Mouse (Mus musculus): ENCODE measurements around the gene Kyat1.

Kyat1 gene

DNA sequence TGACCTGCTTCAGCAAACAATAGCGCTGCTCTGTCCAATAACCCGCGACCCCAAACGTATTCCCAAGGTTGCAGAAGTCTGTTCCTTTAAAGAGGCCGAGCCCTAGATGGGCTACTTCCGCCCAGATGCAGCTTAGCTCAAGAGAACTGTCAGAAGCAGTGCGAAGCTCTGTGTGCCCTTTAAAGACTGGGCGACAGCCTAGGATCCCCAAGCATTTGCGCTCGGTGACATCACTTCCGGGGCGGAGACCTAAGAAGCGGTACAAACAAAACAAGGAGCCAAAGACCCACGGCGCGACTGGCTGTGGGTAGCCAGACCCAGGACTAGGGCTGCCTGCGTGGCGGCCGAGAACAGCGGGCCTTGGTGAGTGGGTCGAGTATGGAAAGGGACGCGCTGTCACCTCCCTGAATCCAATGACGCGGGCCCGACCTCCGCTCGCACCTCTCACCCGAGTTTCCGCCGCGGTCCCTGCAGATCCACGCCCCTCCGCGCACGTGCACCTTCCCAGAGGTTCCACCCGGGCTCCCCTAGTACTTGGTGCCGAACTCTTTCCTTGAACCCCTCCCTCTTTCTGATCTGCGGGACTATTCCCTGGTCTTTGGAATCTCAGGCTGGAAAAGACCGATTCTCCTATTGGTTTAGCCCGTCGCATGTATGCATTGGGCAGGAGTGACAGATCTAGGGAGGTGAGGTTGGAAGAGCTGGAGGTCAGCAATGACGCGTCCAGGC lies at the start of gene Kyat1:
Gene Kyat1 (minus strand): TSS at position 219 of the 729 bp plus-strand sequence.
- DNase-seq (ENCODE audit: low spot score in 2 of 2): peak; percentile 96

DNA sequence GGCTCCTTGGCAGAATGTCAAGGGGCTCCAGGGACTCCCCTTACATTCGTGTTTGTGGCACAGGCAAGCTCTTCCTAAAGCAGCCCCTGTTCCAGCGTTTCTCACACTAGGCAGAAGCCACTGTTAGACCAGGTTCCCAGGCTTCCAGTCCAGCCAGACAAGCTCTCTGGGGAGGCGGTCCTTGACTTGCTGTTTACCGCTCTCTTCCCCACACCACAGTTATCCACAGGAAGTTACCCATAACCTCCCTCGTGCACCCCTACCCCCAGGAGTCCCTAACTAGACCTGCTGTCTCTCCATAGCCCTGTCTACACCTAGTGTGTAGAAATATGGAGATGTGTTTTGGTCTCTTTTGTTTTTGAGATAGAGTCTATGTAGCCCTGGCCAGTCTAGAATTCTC lies 48.2 kb upstream of the Kyat1 start:
- DNase-seq (ENCODE audit: low spot score in 2 of 2): no peak

DNA sequence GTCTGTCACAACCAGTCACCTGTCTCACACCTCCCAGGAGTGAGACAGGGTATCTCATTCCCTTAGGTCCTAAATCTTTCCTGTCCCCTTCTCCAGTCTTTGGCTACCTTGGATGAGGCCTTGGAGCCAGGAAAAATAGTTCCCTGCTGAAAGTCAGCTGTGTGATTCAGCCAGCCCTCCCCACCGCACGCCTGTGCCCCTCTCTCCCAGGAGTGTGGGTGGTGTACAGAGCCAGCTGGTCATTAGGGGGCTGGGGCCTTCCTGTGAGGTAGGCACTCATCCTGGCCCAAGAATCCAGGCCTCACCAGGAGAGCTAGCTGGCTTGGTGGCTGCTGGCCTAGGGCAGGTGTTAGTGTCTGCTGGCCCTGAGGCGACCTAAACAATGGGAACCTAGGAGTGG lies 46.9 kb upstream of the Kyat1 start:
- DNase-seq (ENCODE audit: low spot score in 2 of 2): no peak

DNA sequence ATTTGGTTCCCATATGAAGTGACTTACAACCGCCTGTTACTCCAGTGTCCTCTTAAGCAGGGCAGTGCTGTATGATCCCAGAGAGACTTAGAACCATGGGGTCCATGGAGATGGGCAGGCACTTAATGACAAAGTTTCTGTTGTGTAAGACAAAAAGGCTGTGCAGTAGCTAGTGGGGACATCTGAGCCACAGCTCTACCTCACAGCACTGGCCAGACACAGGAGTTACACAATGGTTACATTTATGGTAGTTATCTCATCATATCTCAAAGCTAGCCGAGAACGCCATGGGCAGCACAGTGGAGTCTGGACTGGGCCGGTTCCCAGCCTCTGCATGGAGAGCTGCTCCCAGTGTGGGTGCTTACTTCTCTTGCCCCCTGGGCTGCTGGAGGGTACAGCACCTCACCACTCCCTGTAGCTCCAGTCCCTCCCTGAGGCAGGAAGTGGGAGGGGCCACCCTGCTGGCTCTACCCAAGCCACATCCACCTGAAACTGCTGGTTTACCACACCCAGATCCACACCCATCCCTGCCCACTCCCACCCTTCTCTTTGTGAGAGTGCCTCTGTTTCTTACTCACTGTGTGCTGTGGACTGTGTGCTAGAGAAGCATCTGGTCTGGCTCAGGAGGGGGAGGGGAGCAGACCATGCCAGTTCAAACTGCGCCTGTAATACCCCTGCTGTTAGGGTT lies 45.9 kb upstream of the Kyat1 start:
- DNase-seq (ENCODE audit: low spot score in 2 of 2): no peak

DNA sequence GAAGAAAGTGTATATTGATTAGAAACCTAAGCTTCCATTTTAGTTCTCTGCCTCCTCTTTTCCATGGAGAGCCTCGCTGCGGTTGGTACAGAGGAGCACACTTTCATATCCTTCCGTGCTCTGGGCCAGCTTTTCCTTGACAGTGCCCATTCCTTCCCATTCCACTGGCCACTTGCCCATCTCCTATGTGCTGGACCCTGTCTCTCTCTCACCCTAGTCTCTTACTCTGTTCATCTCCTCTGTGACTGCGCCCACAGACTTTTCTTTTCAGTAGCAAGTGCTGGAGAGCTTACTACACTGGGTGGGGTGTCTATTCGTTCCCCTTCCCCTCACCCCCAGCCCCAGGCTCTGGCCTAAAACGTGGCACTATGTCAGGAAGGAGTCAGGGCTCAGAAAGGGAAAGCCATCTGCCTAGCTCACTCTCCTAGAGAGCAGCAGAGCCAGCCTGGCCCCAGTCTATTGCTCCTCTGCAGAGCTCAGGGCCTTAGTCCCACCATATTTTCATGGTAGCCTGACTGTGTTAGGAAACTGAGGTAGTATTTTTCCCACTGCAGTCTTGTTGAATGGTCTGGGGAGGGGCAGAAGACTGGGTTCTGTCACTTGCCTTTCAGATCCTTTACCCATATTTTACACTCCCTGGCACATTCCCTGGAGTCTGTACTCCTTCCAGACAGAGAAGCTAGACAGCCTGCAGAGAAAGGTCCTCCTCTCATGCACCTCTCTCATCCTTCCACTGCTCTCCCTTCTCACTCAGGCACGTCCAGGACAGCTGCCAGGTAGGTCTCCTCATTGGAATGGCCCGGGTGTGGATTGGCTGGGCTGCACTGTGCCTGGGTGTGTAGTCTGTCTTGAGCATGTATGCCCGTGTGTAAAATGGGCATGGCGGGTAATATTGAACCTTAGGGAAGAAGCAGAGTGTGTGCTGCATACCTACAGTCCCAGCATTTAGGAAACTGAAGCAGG lies 44.8 kb upstream of the Kyat1 start:
- DNase-seq (ENCODE audit: low spot score in 2 of 2): no peak

DNA sequence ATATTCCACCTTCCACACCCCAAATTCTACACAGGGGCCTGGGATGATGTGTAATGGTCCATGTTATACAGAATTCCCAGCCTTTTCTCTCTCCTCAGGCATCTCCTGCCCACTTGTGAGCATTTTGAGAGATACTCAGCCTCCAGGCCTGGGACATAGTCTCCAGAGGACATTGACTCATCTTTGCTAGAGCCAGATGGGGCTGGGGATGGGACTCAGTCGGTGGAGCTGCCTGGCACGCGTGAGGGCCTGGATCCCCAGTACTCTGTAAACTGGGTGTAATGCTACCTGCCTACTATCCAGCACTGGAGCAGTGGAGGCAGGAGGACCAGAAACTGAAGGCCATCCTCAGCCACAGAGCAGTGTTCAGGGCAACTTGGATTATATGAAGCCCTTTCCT lies 43.5 kb upstream of the Kyat1 start:
- no peak for DNase-seq (ENCODE audit: low spot score in 2 of 2)

DNA sequence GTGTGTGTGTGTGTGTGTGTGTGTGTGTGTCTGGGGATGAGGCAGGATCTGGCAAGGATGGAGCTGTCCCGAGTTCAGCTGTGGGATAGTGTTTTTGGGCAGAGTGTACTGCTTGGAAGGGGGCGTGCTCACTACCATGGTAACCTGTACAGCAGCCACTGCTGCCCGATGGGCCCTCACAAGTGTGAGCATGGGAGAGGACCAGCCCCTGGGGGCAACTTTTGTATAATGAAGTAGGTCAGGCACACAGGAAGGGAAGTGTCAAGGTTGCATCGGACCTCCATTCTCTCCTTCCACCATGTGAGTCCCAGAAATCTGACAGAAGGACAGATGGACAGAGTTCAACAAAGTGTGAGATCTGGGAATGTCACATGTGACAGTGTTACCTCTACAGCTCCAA lies 42.0 kb upstream of the Kyat1 start:
- DNase-seq (ENCODE audit: low spot score in 2 of 2): no peak

DNA sequence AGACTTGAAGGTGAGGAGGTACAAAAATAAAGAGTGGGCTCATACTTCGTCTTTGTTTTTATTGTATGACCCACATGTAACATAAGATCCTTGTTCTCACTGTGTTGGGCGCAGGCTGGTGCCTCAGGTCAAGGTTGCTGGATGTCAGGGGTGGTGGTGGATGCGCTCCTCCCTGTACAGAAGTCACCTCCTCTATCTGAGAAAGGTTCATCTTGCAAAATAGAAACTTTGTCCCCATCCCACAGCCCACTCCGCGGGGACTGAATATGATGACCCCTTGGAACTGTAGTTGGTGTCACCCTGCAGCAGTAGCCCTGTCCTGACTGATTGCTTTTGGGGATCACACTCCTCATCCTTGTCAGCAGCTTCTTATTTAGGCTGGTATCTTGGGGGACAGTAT lies 41.4 kb upstream of the Kyat1 start:
- DNase-seq (ENCODE audit: low spot score in 2 of 2): no peak

DNA sequence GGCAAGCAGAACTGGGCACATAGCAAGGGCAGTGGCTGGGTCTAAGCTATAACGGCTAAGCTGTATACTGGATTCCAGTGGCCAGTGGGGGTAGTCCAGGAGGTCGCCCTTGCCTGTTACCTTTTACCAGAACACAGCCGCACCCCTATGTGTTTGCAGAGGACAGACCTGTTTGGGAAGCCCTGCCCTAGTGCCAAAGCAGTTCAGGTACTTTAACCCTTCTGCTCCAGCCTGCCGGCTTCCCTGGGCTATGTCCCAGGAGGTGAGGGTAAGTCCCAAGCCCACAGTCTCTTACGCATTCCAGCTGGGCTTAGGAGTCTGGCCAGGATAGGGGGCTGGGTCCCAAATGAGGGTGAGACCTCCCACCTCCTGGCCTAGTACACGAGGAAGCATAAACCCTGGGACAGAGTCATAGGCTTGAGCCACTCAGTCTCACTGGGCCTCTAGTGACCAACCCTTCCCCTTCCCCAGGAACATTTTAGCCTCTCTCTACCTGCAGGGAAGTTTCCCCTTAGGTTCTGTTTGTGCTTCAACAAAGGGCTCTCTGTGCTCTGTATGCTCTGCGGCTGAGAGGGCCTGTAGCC lies 39.0 kb upstream of the Kyat1 start:
- no peak for DNase-seq (ENCODE audit: low spot score in 2 of 2)

DNA sequence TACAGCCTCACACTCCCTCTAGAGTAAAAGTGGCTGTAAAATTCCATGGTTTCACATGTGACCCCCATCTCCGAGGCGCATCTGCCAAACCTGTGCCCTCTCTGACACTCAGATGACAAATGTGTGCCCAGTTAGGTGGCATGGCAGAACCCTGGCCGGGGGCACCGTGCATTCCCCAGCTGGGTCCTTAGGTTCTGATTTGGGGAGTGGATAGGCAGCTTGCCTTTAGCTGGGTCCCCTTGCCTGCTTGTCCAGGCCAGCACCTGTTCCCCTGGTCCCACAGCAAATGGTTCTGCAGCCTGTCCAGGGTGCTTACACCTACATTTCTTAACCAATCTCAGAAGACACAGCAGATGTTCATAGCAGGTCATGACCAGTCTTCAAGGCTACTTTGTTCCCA lies 37.7 kb upstream of the Kyat1 start:
- DNase-seq (ENCODE audit: low spot score in 2 of 2): no peak

DNA sequence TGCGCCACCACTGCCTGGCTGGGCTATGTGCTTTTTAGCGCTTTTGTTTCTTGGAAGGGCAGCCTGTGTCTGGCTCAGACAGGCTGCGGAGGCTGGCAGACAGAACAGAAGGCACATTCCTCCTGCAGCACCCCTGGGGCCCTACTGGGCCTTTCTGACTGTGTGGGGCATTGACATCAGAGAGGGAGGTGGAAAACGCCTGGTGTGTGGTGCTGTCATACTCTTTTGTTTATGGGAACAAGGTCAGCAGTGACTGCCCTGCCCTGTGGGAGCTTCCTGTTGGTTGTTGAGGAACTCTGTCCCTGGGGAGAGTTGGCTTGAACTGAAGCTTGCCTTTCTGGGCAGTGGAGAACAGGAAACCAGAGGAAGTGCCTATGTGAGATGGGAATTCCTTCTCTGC lies 36.9 kb upstream of the Kyat1 start:
- no peak for DNase-seq (ENCODE audit: low spot score in 2 of 2)

DNA sequence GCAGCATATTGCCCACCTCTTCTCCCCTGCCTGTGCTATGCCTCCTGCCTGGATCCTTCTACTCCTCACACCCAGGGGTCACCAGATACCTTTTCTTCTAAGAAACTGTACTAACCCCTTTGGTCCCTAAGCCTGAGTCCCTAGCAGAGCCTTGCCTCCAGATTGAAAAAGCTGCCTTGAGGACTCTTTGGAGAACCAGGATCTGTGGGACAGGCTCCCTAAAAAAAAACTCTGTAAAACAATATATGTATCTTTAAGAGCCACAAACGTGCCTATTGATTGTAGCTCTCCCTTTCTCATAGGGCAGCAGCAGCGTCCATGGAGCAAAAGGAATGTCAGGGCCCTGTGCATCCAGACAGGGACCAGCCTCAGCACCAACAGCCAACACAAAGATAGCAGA lies 34.6 kb upstream of the Kyat1 start, which contains the start of gene Gm28035:
Gene Gm28035 (plus strand): TSS at position 301 of the 400 bp plus-strand sequence.
- no peak for DNase-seq (ENCODE audit: low spot score in 2 of 2)

DNA sequence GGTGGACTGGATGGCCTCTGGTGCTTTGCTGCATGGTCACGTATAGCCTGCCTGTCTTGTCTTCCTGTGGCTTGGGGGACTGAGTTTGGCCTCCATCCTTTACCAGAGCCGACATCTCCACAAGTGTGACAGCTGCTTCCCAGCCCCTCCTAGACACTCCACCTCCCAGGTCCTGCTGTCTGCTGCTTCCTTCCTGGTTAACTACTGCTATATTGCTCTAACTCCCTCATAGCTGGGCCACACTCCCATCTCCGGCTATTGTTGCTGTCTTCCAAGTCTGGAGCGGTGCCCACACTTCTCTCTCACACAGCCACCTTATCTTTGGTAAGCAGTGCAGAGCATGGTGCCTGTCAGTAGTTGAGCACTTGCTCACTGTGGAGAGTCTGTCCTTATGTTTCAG lies 34.1 kb upstream of the Kyat1 start:
- no peak for DNase-seq (ENCODE audit: low spot score in 2 of 2)

DNA sequence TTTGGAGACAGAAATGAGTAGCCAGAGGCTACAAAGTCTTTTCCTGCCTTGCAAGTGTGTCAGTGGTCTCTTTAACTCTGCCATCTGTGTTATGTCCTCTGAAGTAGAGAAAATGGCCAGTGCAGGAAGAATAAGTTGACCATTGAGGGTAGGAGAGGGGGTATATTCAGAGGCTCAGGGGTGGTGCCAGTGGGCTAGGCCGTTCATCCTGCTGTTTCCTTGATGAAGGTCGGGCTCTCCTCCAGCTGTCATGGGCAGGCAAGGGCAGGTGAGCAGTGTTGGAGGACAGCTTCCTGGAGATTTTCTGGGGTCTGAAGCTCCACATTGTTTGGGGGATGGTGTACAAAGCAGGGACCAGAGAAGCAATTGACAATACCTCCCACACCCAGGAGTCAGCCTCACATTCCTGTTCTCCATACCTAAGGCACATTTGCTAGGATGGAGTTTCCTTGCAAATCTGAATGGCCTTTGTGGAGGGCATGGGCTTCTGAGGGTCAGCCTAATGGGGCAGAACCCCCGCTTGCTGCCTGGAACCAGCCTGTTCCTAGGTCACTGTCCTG lies 33.3 kb upstream of the Kyat1 start:
- no peak for DNase-seq (ENCODE audit: low spot score in 2 of 2)

DNA sequence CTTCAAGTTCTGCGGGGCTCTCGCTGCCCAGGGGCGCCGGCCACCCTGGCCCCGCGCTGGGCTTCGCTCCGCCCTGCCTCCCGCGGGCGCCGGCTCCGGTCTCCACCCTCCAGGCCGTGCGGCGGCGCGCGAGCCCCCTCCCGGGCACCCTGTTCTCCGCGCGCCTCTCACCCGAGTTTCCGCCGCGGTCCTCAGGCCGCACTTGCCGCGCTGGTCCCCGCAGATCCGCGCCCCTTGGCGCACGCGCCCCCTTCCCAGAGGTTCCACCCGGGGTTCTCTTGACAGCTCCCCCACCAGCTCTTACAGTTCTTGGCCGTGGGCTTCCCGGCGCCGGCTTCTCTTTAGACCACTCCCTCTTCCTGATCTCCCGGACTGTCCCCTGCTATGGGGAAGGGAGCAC lies 32.2 kb upstream of the Kyat1 start:
- peak; percentile 80 to 82 for DNase-seq (ENCODE audit: low spot score in 2 of 2)

DNA sequence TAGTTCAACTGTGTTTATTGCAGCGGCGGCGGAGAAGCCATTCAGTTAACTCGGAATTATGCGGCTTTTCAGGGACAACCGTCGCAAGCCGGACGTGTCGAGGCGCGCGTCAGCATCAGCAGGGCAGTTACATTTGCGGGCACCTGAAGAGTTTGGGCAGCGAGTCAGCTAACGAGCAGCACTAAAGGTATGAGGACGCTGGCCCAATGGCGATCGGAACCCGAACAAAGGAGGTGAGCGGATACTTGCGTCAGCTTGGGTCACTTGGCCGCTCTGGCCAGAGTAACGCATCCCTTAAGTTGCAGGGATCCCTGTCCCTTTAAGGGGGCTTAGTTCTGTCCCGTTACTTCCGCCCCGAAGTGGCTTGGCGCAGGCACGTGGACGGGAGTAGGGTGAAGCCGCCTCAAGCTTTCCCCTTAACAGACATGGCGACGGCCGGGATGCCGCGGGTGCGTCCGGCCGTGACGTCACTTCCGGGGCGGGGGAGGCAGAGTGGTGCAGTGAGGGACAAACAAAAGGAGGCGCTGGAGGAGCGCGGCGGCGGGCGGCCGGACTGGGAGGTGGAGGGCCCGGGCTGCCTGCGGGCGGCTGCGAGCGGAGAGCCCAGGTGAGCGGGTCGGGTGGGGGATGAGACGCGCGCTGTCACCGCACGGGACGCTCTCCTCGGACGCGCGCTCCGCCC lies 31.7 kb upstream of the Kyat1 start, which contains the start of gene Lrrc8a:
Gene Lrrc8a (plus strand): TSS at position 517 of the 682 bp plus-strand sequence.
- peak; percentile 99 to 100 for DNase-seq (ENCODE audit: low spot score in 2 of 2)

DNA sequence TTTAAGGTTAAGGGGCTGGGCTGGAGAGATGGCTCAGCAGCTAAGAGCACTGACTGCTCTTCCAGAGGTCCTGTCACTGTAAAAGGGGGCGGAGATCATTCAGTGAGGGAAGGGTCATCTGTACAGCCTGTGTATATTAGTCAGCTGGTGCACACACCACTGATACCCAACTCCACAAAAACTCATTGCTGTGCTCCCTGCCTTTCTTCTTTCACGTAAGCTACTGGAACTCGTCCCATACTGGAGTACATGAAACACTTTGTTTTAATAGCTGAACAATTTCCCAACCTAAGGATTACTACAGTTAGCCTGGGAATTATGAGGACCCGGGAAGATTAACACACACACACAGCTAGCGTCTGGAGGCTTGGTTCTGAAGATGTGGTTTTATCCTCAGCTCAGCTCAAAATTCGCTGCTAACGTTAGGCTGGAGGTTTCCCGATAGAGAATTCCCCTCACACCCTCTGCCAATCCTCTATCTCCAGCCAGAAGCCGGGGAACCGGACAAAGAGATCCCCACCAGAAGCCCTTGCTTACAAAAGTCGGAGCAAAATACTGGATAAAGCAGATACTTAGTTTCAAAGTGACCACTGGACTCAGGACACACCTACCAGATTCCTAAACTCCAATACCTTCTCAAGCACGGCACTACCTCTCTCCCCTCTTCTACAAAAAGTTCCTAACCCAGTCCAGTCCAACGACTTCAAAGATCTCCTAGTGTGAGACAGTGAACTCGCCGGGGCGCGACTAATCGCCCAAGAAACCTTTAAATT lies 31.0 kb upstream of the Kyat1 start:
- no peak for DNase-seq (ENCODE audit: low spot score in 2 of 2)

DNA sequence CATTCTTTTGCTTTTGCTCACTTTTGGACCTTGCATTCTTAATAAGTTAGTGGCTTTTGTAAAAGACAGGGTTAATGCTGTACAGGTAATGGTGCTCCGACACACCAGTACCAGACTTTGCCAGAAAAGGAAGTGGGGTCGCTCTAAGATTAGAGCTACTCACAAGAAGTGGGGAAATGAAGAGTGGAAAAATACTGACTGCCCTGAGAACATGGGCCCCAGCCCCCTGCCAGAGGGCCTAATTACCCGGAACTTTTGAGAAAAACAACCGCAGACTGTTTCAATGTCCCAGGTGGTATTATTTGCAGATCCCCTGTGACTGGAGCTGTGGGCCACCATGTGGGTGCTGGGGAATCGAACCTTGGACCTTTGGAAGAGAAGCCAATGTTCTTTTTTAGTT lies 29.9 kb upstream of the Kyat1 start:
- no peak for DNase-seq (ENCODE audit: low spot score in 2 of 2)

DNA sequence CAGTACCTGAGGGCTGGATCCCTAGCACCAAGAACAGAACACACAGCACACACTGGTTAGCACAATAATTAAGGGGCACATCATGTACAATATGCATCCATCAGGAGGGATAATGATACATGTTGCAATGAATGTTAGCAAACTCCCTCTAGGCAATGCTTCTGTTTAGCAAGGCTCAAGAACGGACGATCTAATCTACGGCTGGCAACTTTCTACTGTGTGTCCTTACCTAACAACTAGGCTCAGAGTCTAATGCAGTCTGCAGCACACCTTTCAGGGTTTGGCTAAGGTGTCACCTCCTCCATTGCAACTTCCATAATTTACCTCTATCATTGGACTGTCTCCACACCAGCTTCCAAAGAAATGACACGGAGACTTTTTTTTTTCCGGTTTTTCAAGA lies 10.6 kb upstream of the Kyat1 start:
- DNase-seq (ENCODE audit: low spot score in 2 of 2): no peak

DNA sequence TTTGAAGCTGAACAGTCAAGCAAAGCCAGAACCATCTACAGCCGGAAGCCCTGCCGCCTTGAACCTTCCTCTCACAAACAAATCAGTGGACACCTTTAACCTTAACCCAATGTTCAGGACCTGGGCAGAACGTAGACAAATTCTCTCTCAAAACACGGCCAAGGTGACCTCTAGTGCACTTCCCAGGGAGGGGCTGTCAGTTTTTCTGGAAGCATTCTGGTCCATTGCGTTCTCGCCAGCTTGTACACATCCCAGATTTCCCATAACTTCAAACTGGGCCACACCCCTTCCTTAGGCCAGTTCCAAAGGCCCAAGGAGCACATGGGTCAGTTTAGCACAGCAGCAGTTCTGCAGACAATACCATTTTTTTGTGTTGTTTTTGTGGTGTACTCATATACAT lies 9.8 kb upstream of the Kyat1 start:
- DNase-seq (ENCODE audit: low spot score in 2 of 2): no peak
